Mouse (Mus musculus) E14TG2a.4 (cell line): Measurements from ENCODE around the gene Madd.

Experiments used
- CTCF ChIP-seq: conservative IDR thresholded peaks from 2 replicates; pipeline ENCODE4 v1.5.1; 2014; ENCODE audit warnings: low read length
- NANOG ChIP-seq: IDR thresholded peaks from 2 replicates; pipeline ENCODE4 v1.6.1; 2014; ENCODE audit warnings: borderline replicate concordance, low read length, mixed read lengths

- TF ChIP-seq CTCF: no peak
- no peak for TF ChIP-seq NANOG
Measured at GRCm38 (mm10) chr2:91117585-91118275, 65.9 kb downstream of the Madd start, which contains the start of gene Mybpc3.
